Mouse (Mus musculus): Measurements from ENCODE around the gene Treml2. TPM values are rescaled to one million over a fixed set of nuclear protein-coding genes. Genes with fewer than 3 reads are reported as not detected.

Treml2 gene
- polyA plus RNA-seq, 1 experiment = 56.4 TPM

DNA sequence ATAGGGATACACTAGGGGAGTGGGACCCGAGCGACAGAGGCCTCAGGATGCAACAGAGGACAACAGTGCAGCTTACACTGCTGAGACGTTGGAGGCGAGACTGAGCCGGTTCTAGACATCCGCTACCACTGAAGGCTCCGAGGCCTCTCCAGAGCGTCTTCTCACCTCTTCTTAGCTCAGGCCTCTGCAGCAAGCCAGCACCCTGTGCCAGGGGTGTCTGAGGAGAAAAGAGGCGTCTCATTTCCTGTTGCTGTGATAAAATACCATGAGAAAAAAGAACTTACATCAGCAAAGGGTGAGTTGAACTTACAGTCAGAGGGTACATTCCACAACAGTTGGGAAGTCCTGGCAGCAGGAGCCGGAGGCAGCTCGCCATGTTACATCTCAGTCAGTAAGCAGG is 26.3 kb downstream of the Treml2 start:
- WGBS = 71% methylated on average over 11 of the region's 11 CpGs
- H3K4me3 ChIP-seq (ENCODE audit: extremely low read depth, insufficient read depth, insufficient read length) = no peak overlapping the region
- no peaks in the 10 kb centered on the region for H3K27me3 ChIP-seq (ENCODE audit: control insufficient read depth, insufficient read depth, low read length)
- TF ChIP-seq CTCF (IDR thresholded peaks at IDR 0.05; ENCODE audit: extremely low read depth, insufficient read depth, insufficient read length, insufficient replicate concordance) (no peak), POLR2A (IDR thresholded peaks at IDR 0.05; ENCODE audit: low read depth, low read length) (no peak)
- H3K36me3 ChIP-seq (ENCODE audit: control insufficient read depth, insufficient read depth, low read length) = no peaks in the 10 kb centered on the region
- peak overlapping the region; percentile 32; the same call in 1 of the 2 replicates for H3K27ac ChIP-seq (ENCODE audit: insufficient read depth, low read length)
- peaks cover 9% of the 10 kb centered on the region; the same call in 1 of the 2 replicates for H3K4me1 ChIP-seq (ENCODE audit: control insufficient read depth, insufficient read depth, insufficient read length)
- DNase-seq (ENCODE audit: low read depth in 1 of 2, low spot score in 2 of 2) = no peak

DNA sequence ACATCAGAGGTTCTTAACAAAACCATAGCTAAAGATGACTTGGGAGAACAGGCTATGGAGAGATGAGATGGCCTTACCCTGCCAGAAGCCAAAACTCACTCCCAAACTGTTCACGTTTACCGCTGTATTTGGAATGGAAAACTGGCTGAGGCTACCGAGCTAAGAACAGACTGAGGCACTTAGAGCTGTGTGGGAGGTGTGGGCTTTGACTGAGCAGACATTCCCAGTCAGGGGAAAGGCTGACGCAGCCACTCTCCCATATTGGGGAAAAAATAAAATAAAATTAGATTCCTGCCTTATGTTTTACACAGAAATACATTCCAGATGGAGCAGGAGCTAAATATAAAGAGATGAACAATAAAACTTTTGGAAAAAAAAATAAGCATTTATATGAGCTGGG is 27.4 kb downstream of the Treml2 start:
- WGBS = 86% methylated on average over 4 of the region's 4 CpGs
- Histone ChIP-seq H3K36me3 (ENCODE audit: control insufficient read depth, insufficient read depth, low read length) (no peaks in the 10 kb centered on the region), H3K4me1 (ENCODE audit: control insufficient read depth, insufficient read depth, insufficient read length) (peaks cover 9% of the 10 kb centered on the region; the same call in 1 of the 2 replicates), H3K27ac (ENCODE audit: insufficient read depth, low read length) (no peak overlapping the region), H3K4me3 (ENCODE audit: extremely low read depth, insufficient read depth, insufficient read length) (no peak overlapping the region), H3K27me3 (ENCODE audit: control insufficient read depth, insufficient read depth, low read length) (no peaks in the 10 kb centered on the region)
- DNase-seq (ENCODE audit: low read depth in 1 of 2, low spot score in 2 of 2) = no peak
- TF ChIP-seq CTCF (IDR thresholded peaks at IDR 0.05; ENCODE audit: extremely low read depth, insufficient read depth, insufficient read length, insufficient replicate concordance) = no peak
- no peak for TF ChIP-seq POLR2A (IDR thresholded peaks at IDR 0.05; ENCODE audit: low read depth, low read length)

DNA sequence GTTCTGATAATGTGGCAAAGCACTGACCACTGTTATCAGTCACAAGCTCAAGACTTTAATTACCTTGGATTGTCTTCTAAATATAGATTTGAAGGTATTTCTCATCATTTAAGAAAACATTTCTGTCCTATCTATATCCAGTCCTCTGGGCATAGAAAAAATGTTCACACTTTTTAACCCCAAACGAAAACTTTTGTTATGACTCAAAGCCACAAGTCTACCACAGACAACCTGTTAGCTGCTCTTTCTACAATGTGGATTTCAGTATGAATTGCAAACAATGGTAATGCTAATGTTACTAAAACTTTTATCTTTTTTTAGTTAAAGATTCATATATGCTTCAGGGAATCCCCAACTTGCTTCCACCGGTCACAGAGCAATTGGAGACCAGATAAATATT is 33.2 kb downstream of the Treml2 start:
- no peak for TF ChIP-seq POLR2A (IDR thresholded peaks at IDR 0.05; ENCODE audit: low read depth, low read length)
- no peak for TF ChIP-seq CTCF (IDR thresholded peaks at IDR 0.05; ENCODE audit: extremely low read depth, insufficient read depth, insufficient read length, insufficient replicate concordance)
- 38% methylated on average over 2 of the region's 2 CpGs for WGBS
- no peak for DNase-seq (ENCODE audit: low read depth in 1 of 2, low spot score in 2 of 2)
- Histone ChIP-seq H3K27ac (ENCODE audit: insufficient read depth, low read length) (no peak overlapping the region), H3K4me3 (ENCODE audit: extremely low read depth, insufficient read depth, insufficient read length) (no peak overlapping the region), H3K4me1 (ENCODE audit: control insufficient read depth, insufficient read depth, insufficient read length) (no peaks in the 10 kb centered on the region), H3K36me3 (ENCODE audit: control insufficient read depth, insufficient read depth, low read length) (no peaks in the 10 kb centered on the region), H3K27me3 (ENCODE audit: control insufficient read depth, insufficient read depth, low read length) (no peaks in the 10 kb centered on the region)

DNA sequence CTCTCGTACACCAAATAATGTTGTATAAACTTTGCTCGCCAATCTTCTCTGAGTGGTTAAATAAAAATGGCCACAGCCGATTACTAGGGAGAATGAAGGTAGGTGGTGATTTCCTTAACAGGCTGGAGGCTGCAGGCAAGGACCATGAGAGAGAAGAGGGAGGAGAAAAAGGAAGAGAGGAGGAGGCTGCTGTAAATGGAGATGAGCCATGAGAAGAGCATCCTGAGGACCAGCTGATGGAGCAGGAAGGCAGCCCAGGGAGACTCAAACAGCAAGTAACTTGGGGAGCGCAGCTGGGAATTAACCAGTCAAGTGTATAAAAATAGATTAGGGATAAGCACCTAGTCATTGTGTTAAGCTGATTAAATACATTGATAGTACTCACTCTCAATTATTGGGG is 34.9 kb downstream of the Treml2 start:
- Histone ChIP-seq H3K36me3 (ENCODE audit: control insufficient read depth, insufficient read depth, low read length) (no peaks in the 10 kb centered on the region), H3K27me3 (ENCODE audit: control insufficient read depth, insufficient read depth, low read length) (no peaks in the 10 kb centered on the region), H3K4me3 (ENCODE audit: extremely low read depth, insufficient read depth, insufficient read length) (no peak overlapping the region), H3K4me1 (ENCODE audit: control insufficient read depth, insufficient read depth, insufficient read length) (no peaks in the 10 kb centered on the region), H3K27ac (ENCODE audit: insufficient read depth, low read length) (no peak overlapping the region)
- TF ChIP-seq CTCF (IDR thresholded peaks at IDR 0.05; ENCODE audit: extremely low read depth, insufficient read depth, insufficient read length, insufficient replicate concordance) (no peak), POLR2A (IDR thresholded peaks at IDR 0.05; ENCODE audit: low read depth, low read length) (no peak)
- WGBS = 90% methylated on average over 4 of the region's 4 CpGs
- DNase-seq (ENCODE audit: low read depth in 1 of 2, low spot score in 2 of 2) = no peak

DNA sequence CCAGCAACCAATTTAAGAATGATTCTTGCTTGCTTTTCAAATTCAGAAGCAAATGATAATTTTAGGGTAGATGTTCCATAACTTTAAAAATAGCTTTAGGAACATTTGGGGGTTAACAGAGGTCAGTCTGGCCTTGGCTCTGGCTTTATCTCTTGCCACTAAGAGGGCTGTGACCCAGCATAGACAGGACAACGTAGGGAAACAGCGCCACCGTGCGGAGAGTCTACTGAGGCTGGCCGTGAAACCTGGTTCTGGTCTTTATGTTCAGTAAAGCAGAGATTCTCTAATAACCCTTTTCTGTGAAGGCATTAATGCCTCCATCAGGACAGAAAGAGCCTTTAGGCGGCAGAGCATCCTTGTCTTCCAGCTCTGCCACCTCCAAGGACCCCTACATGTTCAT is 37.6 kb downstream of the Treml2 start:
- Histone ChIP-seq H3K27ac (ENCODE audit: insufficient read depth, low read length) (no peak overlapping the region), H3K36me3 (ENCODE audit: control insufficient read depth, insufficient read depth, low read length) (no peaks in the 10 kb centered on the region), H3K27me3 (ENCODE audit: control insufficient read depth, insufficient read depth, low read length) (no peaks in the 10 kb centered on the region), H3K4me3 (ENCODE audit: extremely low read depth, insufficient read depth, insufficient read length) (no peak overlapping the region), H3K4me1 (ENCODE audit: control insufficient read depth, insufficient read depth, insufficient read length) (no peaks in the 10 kb centered on the region)
- TF ChIP-seq CTCF (IDR thresholded peaks at IDR 0.05; ENCODE audit: extremely low read depth, insufficient read depth, insufficient read length, insufficient replicate concordance) = peak; percentile 96; the same call in 1 of the 2 replicates
- TF ChIP-seq POLR2A (IDR thresholded peaks at IDR 0.05; ENCODE audit: low read depth, low read length) = no peak
- 2% methylated on average over 6 of the region's 6 CpGs for WGBS
- peak; percentile 57 to 87 for DNase-seq (ENCODE audit: low read depth in 1 of 2, low spot score in 2 of 2)

DNA sequence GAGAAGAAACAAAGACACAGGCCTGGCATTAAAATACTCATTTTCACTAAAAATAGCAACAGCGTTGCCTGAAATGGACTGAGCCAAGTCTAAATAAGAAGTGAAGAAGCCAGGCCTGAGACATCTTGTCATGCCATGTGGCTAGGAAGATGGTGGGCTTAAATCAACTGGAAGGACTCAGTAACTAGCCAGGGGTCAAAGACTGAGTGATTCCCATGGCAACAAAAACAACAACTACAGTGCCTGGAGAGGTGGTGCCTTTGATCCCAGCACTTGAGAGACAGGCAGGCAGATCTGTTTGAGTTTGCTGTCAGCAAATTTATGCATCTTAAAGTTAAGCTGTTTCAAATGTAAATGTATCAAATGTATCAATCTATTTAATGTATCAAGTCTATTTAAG is 41.0 kb downstream of the Treml2 start:
- H3K27me3 ChIP-seq (ENCODE audit: control insufficient read depth, insufficient read depth, low read length) = no peaks in the 10 kb centered on the region
- TF ChIP-seq POLR2A (IDR thresholded peaks at IDR 0.05; ENCODE audit: low read depth, low read length) = no peak
- TF ChIP-seq CTCF (IDR thresholded peaks at IDR 0.05; ENCODE audit: extremely low read depth, insufficient read depth, insufficient read length, insufficient replicate concordance) = no peak
- H3K4me1 ChIP-seq (ENCODE audit: control insufficient read depth, insufficient read depth, insufficient read length) = no peaks in the 10 kb centered on the region
- no peak overlapping the region for H3K27ac ChIP-seq (ENCODE audit: insufficient read depth, low read length)
- 94% methylated on average over 1 of the region's 1 CpGs for WGBS
- no peak for DNase-seq (ENCODE audit: low read depth in 1 of 2, low spot score in 2 of 2)
- H3K4me3 ChIP-seq (ENCODE audit: extremely low read depth, insufficient read depth, insufficient read length) = no peak overlapping the region
- H3K36me3 ChIP-seq (ENCODE audit: control insufficient read depth, insufficient read depth, low read length) = no peaks in the 10 kb centered on the region

DNA sequence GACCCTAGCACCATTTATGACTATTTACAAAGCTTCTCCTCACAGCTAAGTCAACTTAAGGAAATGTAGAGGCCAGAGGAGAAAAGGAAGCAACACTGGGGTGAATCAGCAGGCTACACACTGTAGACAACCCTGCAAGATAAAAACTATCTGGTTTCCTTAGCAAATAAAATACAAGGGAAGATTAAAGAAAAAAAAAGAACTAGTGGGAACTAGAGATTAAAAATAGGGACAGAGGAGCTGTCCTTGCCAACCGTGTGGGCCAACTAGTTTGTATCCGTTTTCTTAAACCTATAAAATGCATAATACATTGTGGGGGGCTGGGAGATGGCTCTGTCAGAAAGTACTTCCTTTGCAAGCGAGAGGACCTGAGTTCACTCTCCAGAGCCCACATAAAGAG is 42.6 kb downstream of the Treml2 start:
- DNase-seq (ENCODE audit: low read depth in 1 of 2, low spot score in 2 of 2) = no peak
- WGBS = 32% methylated on average over 3 of the region's 3 CpGs
- TF ChIP-seq POLR2A (IDR thresholded peaks at IDR 0.05; ENCODE audit: low read depth, low read length) (no peak), CTCF (IDR thresholded peaks at IDR 0.05; ENCODE audit: extremely low read depth, insufficient read depth, insufficient read length, insufficient replicate concordance) (no peak)
- Histone ChIP-seq H3K27me3 (ENCODE audit: control insufficient read depth, insufficient read depth, low read length) (no peaks in the 10 kb centered on the region), H3K27ac (ENCODE audit: insufficient read depth, low read length) (no peak overlapping the region), H3K4me1 (ENCODE audit: control insufficient read depth, insufficient read depth, insufficient read length) (no peaks in the 10 kb centered on the region), H3K4me3 (ENCODE audit: extremely low read depth, insufficient read depth, insufficient read length) (no peak overlapping the region), H3K36me3 (ENCODE audit: control insufficient read depth, insufficient read depth, low read length) (no peaks in the 10 kb centered on the region)

All from spleen, adult 2 months (tissue).